Mouse (Mus musculus) myocyte (in vitro differentiated cells): ENCODE results near the gene Adam4.

Experiments
- CEBPB ChIP-seq: IDR thresholded peaks from 2 replicates; pipeline ENCODE4 v1.6.1; 2011; ENCODE audit warnings: mild to moderate bottlenecking, moderate library complexity; ENCODE audit not compliant: poor library complexity, insufficient read depth, severe bottlenecking
- E2F4 ChIP-seq: IDR thresholded peaks from one replicate; pipeline ENCODE4 v1.6.1; 2011; ENCODE audit warnings: mild to moderate bottlenecking, control low read depth, moderate library complexity; ENCODE audit not compliant: insufficient read depth
- MAX ChIP-seq: IDR thresholded peaks from one replicate; pipeline ENCODE4 v1.6.1; 2011; ENCODE audit warnings: low read depth, mild to moderate bottlenecking, control low read depth
- MYOD1 ChIP-seq, 3 experiments: IDR thresholded peaks; one replicate each; pipeline ENCODE4 v1.6.1; 2011; ENCODE audit warnings: control low read depth in 2 of 3, low read depth in 2 of 3, mild to moderate bottlenecking in 2 of 3, moderate library complexity in 1 of 3; ENCODE audit not compliant: insufficient read length in 2 of 3, control insufficient read depth in 1 of 3
- POLR2A ChIP-seq: IDR thresholded peaks from one replicate; pipeline ENCODE4 v1.6.1; 2011; ENCODE audit warnings: low read depth, mild to moderate bottlenecking, control low read depth, moderate library complexity; ENCODE audit not compliant: insufficient read length
- POLR2AphosphoS2 ChIP-seq: IDR thresholded peaks from one replicate; pipeline ENCODE4 v1.6.1; 2011; ENCODE audit warnings: low read depth, control low read depth; ENCODE audit not compliant: insufficient read length
- REST ChIP-seq: IDR thresholded peaks from one replicate; pipeline ENCODE4 v1.6.1; 2011; ENCODE audit warnings: mild to moderate bottlenecking, control low read depth, moderate library complexity; ENCODE audit not compliant: insufficient read depth, insufficient read length
- TCF12 ChIP-seq: IDR thresholded peaks from one replicate; pipeline ENCODE4 v1.6.1; 2011; ENCODE audit warnings: mild to moderate bottlenecking, control low read depth; ENCODE audit not compliant: poor library complexity, insufficient read depth, severe bottlenecking

GRCm38 (mm10) chr12:81413211-81413610, 8.5 kb downstream of the Adam4 start:
- TF ChIP-seq MYOD1 (IDR thresholded peaks at IDR 0.05; ENCODE audit: control insufficient read depth in 1 of 3, insufficient read length in 2 of 3, low read depth in 2 of 3) (no peak), POLR2A (no peak), MAX (no peak), TCF12 (no peak), POLR2AphosphoS2 (no peak), E2F4 (no peak), REST (no peak), CEBPB (no peak)
